Mouse (Mus musculus) kidney, adult 2 months (tissue): Measurements from ENCODE around the gene Slc17a8.

ENCODE experiments used
- CTCF ChIP-seq: fragments of 200-500 bp; conservative IDR thresholded peaks from 2 replicates; pipeline ENCODE4 v1.5.1; 2011; ENCODE audit warnings: low read depth, mild to moderate bottlenecking, control low read depth, low read length, moderate library complexity, mixed read lengths; ENCODE audit not compliant: insufficient read depth, insufficient read length
- POLR2A ChIP-seq: fragments of 200-500 bp; IDR thresholded peaks from one replicate; pipeline ENCODE4 v1.6.1; 2011; ENCODE audit warnings: low read depth, low read length, control low read depth

DNA sequence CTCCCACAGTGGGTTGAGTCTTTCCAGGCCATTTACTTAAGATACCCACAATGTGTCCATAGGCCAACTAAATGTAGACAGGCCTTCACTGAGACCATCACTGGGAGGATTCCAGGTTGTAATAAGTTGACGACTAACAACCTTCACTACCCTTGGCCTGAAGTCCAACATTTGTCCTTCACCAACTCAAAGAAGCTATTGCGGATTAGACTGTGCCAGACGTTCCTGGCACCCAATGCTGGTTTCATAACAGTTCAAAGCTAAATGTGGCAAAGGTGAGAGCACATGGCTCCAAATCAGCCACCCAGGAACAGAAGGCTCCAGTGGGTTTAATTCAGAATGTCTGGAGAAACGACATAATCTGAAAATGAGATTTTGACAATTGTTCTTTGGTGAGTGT lies 12.1 kb upstream of the Slc17a8 start:
- TF ChIP-seq CTCF (no peak), POLR2A (no peak)
